Mouse (Mus musculus) c-Kit-negative CD71-positive TER-119-positive erythroid progenitor cells, embryonic 14.5 days (primary cell): ENCODE data around the gene Grin2d.

Source experiments
- DNase-seq: peaks from one replicate; pipeline ENCODE4 v3.0.0-alpha.2; 2013; ENCODE audit warnings: low read depth, low spot score

Grin2d gene

DNA sequence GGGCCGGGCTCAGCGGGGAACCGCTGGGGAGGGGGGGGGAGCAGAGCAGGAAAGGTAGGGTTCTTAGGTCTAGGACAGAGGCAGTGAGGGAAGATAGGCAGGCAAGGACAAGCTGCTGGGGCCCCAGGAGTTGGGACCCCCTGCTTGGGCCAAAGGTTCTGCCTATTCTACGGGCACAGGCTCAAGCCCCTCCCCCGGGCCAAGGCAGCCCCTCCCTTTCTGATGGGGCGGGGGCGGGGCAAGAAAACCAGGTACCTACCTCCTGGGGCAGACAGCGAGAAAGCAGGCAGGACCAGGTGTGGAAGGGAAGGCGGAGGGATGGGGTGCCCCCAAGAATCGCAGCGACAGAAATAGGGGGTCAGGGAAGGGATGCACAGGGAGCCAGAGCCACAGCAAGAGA, 69.7 kb downstream of the Grin2d start:
- DNase-seq: no peak

DNA sequence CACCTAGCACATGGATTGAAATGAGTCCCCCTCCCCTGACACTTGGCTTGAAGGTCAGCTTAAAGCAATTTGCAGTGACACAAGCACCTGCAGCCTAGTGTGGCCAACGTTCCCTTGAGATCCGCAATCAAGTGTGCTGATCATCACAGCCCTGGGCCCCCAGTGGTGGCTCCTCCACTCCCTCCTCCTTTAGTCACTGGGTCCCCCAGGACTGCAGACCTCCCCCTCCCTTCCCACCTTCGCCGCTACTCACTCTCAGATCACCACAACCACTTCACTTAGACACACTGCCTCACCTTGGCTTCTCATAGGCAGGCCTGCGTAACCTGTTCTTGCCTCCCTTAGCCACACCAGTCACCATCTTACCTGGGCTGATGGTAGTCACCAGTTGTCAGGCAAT, 72.2 kb downstream of the Grin2d start:
- no peak for DNase-seq

DNA sequence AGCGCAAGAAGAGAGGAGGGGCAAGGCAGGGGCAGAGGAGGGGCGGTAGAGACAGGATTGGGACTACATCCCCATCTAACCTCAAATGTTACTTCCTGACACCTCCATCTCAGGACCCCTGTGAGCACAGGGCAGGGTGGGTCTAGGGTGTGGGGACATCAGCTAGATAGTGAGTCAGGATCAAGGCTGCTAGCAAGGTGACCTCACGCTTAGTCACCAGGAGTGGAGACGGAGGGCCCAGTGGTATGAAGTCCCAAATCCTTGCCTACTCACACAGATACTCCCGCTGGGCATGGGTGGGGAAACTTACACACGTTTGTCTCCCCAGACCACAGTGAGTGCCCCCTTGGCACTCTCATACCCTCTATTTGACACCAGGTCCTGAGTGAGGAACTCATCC, 75.6 kb downstream of the Grin2d start:
- DNase-seq: no peak

DNA sequence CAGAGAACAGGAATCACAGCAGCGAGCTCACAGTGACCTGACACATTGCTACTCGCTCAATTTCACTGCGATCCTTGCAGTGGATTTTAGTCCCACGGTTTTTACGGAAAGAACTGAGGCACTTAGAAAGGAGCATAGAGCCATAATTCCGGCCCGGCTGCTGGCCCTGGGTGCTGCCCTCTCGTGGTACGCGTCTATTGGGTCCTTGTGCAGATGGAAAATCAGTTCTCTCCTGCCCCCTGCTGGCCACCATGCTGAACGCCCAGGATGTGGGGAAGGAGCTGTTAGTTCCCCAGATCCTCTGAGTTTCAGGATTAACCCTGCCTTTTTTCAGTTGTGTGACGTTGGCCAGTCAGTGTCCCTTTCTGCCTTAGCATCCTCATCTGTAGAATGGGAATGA, 76.8 kb downstream of the Grin2d start:
- peak; percentile 76 for DNase-seq

DNA sequence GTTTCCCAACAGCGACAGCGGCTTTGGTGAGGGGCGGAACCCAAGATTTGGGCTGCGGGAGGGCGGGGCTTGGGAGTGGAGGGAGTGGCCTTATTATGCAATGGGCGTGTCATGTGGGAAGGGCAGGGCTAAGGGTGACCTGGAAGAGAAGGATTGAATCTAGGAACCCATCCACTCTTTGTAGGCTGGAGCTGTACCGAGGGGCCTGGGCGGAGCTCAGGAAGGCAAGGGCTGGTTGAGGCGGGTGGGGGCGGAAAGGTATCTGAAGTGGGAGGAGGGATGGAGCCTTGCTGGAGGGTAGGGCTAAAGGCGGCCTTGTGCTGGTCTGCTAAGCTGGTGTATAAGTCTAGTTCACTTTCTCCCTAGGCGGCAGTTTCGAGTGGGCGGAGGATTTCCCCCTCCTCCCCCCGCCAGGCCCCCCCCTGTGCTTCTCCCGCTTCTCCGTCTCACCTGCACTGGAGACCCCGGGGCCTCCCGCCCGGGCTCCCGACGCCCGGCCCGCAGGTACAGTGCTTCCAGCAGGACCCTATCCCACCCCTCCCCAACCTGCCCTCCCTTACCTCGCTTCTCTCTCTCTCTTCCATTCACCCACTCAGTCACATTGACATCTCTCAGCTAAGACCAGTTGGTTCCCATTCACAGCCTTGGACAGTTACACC, 77.5 kb downstream of the Grin2d start:
- DNase-seq: peak; percentile 50

DNA sequence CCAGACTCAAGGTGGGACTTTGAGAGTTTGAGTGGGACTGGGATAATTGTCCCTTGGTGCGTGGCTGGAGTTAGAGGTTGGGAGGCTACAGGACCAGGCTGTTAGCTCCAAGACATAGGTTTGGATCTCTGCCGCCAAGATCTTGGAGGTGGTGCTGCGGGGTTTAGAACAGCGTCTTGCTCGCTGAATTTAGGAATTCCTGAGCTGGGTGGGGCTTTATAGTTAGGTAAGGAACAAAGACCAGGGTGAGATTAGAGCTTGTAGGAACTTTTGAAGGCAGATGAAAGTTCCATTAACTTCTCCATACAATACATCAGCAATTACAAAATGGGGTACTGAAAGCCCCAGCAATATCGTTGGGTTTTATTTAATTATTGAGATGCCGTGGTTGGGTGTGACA, 78.2 kb downstream of the Grin2d start:
- DNase-seq: no peak

DNA sequence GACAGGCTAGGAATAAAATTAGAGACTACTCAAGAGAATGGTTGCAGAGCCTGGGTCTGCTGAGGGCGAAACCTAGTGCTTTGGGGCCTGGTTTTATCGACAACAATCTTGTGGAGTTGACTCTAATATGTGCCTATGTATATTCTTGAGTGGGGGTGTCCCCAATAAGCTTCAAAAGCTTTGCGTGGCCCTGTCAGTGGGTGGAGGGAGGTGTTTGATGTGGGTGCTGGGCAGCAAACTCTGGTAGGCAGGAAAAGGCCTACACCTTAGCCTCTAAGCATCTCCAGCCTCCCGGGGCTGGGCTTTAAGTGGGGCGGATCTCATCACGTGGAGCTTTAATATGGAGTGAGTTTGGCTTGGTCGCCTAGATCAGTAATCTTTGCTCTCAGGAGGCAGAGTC, 79.2 kb downstream of the Grin2d start:
- DNase-seq: no peak

DNA sequence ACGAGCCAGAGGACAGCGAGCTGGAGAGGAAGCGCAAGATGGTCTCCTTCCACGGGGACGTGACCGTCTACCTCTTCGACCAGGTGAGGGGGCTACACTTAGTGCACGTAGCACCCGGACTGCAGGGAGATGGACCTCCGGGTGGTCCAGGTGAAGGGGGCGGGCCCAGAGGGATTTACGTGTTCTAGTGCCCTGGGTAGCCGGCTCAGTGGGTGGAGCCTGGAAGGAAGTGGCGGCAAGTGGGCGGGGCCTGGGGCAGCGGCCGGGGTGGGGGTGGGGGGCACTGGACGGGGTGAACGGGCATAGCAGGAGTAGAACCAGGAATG, 79.7 kb downstream of the Grin2d start:
- no peak for DNase-seq

DNA sequence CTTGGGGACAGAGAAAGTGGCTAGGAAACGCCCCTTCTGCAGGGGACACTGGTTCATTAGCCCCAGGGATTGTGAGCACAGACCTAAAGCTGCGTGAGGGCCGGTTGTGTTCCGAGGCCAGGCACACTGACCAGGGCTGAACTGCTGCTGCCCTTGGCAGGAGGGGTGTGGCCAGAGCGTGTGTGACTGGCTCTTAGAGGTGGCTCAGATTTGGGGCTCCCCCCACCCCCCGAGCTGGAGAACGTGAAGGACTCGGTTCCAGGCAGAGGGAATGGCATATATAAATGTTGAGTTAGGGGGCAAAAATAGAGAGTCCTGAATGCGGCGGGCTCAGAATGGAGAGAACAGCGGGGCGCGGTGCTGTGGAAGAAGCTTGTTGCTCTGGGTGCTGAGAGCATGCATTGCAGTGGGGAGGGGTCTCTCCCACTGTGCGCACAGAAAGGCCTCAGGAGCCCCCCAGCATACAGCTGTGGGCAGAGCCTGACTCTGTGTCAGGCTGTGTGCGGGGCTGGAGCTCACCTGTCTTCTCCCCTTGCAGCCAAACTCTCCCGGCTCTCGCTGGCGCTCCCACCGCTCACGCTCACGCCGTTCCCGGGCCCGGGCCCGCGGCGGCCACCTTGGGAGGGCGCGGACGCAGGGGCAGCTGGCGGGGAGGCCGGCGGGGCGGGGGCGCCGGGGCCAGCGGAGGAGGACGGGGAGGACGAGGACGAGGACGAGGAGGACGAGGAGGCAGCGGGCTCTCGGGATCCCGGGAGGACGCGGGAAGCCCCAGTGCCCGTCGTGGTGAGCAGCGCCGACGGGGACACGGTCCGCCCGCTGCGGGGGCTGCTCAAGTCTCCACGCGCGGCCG, 80.3 kb downstream of the Grin2d start:
- DNase-seq: no peak

DNA sequence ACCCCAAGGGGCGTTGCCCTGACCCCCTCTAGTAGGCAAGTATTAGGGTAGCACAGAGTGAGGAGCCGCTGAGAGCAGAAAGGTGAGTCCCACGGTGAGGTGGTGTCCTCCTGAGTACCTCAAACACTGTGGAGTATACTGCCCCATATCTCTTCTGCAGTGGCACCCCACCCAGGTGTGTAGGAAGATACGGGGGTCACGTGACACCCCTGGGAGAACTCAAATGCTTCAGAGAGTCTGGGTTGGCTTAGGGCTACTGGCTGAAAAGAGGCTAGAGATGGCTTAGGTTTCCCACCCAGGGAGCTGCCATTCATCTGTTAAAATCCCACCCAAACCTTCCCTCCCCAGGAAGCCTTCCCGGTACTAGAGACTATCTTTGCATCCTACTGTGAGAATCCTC, 81.2 kb downstream of the Grin2d start:
- peak; percentile 64 for DNase-seq

DNA sequence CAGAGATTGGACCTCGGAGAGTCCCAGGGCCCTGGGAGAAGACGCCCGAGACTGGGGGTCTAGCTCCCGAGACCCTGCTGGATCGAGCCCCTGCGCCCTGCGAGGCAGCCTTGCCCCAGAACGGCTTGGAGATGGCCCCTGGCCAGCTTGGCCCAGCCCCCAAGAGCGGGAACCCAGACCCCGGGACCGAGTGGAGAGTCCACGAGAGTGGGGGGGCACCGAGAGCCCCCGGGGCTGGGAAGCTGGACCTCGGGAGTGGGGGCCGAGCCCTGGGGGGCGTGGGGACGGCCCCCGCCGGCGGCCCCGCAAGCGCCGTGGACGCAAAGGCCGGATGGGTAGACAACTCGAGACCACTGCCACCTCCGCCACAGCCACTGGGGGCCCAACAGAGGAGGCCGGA, 83.2 kb downstream of the Grin2d start:
- DNase-seq: no peak

DNA sequence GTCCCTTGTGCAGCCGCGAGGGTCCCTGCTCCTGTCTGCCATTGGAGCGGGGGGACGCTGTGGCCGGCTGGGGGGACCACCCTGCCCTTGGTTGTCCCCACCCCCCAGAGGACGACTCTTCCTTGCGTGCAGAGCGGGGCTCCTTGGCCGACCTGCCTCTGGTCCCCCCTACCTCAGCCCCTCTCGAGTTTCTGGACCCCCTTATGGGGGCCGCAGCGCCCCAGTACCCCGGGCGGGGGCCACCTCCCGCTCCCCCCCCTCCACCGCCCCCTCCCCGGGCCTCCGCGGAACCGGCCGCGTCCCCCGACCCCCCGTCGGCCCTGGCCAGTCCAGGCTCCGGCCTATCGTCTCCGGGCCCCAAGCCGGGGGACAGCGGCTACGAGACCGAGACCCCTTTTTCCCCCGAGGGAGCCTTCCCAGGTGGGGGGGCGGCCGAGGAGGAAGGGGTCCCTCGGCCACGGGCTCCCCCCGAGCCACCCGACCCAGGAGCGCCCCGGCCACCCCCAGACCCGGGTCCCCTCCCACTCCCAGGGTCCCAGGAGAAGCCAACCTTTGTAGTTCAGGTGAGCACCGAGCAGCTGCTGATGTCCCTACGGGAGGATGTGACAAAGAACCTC, 84.1 kb downstream of the Grin2d start:
- no peak for DNase-seq

DNA sequence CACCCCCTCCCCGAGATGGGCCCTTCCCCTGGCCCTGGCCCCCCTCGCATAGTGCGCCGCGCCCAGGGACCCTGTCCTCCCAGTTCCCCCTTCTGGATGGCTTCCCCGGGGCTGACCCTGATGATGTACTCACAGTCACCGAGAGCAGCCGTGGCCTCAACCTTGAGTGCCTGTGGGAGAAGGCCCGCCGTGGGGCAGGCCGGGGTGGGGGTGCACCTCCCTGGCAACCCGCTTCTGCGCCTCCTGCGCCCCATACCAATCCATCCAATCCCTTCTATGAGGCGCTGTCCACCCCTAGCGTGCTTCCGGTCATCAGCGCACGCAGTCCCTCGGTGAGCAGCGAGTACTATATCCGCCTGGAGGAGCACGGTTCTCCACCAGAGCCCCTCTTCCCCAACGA, 84.9 kb downstream of the Grin2d start:
- no peak for DNase-seq

DNA sequence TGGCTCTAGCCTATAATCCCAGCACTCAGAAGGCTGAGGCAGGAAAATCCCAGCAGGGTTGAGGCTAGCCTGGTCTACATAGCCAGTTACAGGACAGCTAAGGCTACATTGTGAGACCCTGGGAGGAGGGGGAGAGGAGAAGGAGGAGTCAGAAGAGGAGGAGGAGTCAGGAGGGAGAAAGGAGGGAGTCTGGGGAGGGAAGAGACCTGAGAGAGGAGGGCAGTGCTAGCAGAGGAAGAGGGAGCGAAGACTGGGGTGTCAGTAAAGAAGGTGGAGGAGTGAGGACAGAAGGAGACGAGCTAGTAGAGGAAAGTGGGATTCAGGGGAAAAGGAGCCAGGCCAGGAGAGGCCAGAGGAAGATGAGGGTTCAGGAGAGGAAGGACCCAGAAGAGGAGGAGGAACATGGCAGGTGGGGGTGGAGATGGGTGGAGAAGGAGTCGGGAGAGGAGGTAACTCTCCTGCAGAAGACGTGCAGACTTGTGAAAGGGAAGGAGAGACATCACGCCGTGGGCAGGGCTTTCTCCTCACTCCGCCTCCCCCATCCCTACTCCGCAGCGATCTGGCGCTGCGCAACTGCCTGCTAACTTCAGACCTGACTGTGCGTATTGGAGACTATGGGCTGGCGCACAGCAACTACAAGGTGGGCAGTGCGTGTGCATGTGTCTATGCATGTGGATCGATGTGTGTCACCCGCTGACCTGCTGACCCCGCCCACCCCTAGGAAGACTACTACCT, 86.3 kb downstream of the Grin2d start:
- DNase-seq: no peak

DNA sequence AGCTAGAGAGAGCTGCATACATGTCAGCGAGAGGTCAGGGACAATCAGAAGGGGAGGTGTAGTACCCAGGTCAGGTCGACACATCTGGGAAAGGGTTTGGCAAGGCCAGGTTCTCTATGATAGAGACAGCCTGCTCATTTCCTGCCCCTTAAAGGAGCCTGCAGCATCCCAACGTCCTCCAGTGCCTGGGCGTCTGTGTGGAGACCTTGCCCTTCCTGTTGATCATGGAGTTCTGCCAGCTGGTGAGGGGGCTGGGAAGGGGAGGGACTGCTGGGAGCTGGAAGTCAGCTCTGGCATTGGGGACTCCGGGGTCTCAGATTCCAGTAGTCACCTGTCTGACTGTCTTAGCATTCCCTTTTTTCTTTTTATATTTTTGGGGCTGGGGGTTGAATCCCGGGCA, 87.5 kb downstream of the Grin2d start:
- no peak for DNase-seq

DNA sequence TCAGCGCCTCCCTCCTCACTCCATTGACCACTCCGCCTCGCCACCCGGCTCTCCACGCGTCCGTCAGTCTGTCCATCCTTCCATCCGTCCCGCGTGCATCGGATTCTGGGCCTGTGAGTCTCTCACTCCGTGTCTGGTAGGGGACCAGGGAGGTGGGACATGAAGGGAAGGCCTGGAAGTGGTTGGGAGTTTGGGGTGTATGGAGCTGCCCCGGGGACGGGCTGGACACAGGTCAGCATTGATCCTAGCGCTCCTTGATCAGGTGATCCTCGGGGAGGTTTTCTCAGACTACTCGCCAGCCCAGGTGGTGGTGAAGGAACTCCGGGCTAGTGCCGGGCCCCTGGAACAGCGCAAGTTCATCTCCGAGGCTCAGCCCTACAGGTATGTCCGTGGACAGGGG, 90.5 kb downstream of the Grin2d start:
- DNase-seq: no peak

DNA sequence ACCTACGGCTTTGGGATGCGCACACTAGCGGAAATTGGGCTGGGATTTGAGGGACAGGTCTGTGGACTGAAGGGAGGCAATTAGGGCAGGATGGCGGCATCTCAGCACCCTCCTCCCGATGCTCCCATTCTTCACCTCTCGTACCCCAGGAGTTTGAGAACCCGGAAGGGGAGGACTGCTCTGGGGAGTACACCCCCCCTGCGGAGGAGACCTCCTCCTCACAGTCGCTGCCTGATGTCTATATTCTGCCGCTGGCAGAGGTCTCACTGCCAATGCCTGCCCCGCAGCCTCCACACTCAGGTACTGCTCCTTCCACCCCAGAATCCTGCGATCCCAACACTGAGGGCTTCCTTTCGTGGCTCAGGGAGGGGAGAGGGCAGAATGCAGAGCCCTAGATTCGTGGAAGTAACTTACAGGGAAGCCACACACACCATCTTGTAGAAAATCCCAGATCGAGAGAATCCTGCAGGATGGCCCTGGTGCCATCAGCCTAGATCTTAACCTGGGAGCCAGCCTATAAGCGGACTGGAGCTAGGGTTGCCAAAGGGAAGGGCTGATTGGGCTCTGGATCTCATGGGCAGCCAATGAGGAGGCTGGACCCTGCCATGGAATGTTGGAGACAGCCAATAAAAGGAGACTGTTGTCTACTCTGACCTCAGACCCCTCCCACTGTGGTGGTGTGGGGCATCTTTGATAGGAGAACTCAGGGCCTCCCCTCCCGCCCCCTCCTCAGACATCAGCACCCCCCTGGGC, 91.3 kb downstream of the Grin2d start:
- no peak for DNase-seq

DNA sequence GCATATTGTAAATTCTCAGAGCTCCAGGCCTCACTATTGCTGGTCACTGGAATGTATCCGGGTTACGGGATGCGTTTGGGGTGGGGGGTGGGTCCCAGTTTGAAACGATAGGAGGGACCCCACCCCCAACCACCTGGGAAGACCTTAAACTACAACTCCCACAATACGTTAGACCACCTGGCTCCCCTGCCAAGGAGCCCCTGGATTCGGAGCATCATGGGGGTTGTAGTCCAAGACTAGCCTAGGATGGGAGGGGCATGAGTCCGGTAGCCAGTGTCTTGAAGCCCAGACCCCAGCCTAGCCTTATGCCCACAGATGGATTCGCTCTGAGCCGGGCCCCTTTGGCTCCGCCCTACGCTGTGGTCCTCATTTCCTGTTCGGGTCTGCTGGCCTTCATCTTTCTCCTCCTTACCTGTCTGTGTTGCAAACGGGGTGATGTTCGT, 92.0 kb downstream of the Grin2d start:
- no peak for DNase-seq

DNA sequence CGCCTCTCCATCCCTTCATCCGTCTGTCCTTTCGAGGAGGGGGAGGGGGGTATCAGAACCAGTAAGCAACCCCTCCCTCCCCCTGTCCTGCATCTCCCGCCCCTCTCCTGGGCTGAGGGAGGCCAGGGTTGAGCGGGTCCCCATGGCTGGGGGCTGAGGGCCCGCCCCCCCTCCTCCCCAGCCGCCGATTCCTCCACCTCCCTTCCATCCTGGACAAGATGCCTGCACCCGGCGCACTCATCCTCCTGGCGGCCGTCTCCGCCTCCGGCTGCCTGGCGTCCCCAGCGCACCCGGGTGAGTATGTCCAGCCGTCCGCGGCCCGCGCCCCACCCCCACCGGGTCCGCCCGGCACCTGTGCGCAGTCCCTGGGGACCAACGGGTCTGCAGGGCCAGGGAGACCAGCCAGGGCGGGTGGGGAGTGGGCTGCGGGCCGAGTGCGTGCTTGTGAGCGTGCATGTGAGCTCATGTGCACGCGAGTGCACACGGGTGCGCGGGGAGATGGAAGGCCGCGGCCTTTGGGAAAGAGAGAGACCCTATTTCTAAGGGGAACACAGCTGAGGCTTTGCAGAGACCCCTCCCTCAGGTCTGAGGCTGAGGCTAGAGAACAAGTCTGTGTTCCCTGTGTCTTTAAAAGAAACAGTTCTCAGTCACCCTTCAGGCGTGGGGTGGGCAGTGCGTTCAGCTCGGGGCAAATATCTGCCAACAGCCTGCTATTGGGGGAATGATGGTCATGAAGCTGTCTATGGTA, 92.6 kb downstream of the Grin2d start:
- DNase-seq: no peak

DNA sequence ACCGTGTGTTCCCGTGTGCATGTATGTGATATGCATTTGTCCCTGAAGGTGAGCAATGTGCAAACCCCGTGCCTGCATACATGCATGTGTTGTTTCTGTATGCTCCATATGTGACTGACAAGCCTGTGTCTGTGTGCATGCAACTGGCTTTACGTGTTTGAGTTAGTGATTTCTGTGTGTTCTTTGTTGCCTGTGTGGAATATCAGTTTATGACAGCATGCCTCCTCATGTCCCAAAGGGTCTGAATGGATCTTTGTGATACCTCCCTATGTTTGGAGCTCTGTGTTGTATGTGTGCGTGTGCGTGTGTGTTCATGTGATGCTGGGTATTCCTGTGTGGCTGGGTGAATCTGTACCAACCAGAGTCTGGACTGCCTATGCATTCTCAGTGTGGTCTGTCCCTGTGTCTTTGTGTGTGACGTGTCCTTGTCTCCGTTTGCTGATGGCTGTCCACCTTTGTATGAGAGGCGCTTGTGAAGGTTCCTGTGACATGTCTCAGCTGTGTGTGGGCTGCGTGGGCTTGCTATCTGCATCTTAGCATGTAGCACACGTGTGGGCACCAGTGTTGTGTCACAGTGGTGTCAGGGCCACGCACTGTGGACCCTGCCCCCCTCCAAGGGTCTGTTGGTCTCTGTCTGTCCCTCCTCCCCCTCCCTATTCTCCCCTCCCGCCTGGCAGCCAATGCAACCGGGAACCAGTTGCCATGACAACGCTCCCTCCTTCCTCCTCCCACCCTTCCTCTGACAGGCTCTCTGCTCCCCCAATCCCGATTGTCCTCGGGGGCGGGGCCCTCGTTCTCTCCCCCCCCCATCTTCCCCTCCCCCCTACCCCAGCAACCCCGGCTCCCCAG, 93.4 kb downstream of the Grin2d start, which contains the start of gene Sult2b1:
Gene Sult2b1 (minus strand): TSS at position 146 of the 849 bp plus-strand sequence.
- DNase-seq: no peak
